Mouse (Mus musculus): ENCODE results near the gene Phc2. TPM values are rescaled to one million over a fixed set of nuclear protein-coding genes. Genes with fewer than 3 reads are reported as not detected.

Gene Phc2
- polyA plus RNA-seq, 1 experiment, result 44.6 TPM

GRCm38 (mm10) chr4:128684108-128684507 is 29.6 kb downstream of the Phc2 start:
- TF ChIP-seq POLR2A (IDR thresholded peaks at IDR 0.05; ENCODE audit: control insufficient read depth, low read depth, low read length), result no peak
- TF ChIP-seq CTCF (IDR thresholded peaks at IDR 0.05; ENCODE audit: control insufficient read depth, insufficient read depth, insufficient replicate concordance, low read depth, low read length), result no peak
- peaks cover 8% of the 10 kb centered on the region for H3K4me1 ChIP-seq (ENCODE audit: control insufficient read depth, insufficient read depth, low read length)
- no peaks in the 10 kb centered on the region for H3K27me3 ChIP-seq (ENCODE audit: control insufficient read depth, insufficient read depth, low read length)
- H3K4me3 ChIP-seq (ENCODE audit: control insufficient read depth, low read depth, low read length), result no peak overlapping the region
- H3K27ac ChIP-seq (ENCODE audit: control insufficient read depth, insufficient read depth, low read depth, low read length), result no peak overlapping the region
- H3K36me3 ChIP-seq (ENCODE audit: control insufficient read depth, insufficient read depth, low read length), result no peaks in the 10 kb centered on the region

DNA sequence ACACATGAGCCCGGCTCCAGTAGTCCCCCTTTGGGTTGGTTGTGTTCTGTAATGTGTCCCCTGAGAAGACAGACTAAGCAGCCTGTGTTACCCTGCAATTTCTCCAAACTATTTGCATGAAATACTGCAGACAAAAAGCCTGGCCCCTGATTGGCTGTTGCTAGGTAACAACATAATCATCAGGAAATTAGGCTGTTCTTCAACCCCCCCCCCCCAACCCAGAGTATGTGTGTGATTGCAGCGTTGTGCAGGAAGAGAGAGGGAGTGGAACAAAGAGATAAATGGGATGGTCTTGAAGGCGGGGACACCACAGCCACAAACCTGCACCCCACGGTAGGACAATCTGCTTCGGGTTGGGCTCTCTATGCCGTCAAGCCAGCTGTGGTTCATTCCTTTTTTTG is 34.0 kb downstream of the Phc2 start:
- Histone ChIP-seq H3K27ac (ENCODE audit: control insufficient read depth, insufficient read depth, low read depth, low read length) (no peak overlapping the region), H3K4me1 (ENCODE audit: control insufficient read depth, insufficient read depth, low read length) (no peaks in the 10 kb centered on the region), H3K36me3 (ENCODE audit: control insufficient read depth, insufficient read depth, low read length) (no peaks in the 10 kb centered on the region), H3K27me3 (ENCODE audit: control insufficient read depth, insufficient read depth, low read length) (no peaks in the 10 kb centered on the region), H3K4me3 (ENCODE audit: control insufficient read depth, low read depth, low read length) (no peak overlapping the region)
- TF ChIP-seq POLR2A (IDR thresholded peaks at IDR 0.05; ENCODE audit: control insufficient read depth, low read depth, low read length) (no peak), CTCF (IDR thresholded peaks at IDR 0.05; ENCODE audit: control insufficient read depth, insufficient read depth, insufficient replicate concordance, low read depth, low read length) (no peak)

DNA sequence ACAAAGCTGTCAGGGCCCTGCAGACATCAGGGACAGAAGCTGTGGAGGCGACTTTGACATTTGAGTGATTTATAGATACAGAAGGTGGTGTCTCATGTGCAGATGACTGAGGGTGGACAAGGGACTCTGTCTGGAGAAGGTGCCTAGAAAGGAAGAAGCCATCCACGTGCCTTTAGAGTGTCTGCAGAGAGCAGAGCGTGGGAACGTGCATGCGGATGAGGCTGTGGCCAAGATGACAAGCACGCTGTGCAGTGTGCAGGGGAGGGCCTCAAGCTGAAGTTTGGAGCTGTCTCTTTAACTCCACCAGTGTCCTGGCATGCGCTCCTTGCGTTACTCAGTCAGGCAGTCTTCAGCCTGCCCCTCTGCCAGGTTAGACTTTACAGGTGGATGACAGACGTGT is 34.5 kb downstream of the Phc2 start:
- Histone ChIP-seq H3K4me3 (ENCODE audit: control insufficient read depth, low read depth, low read length) (no peak overlapping the region), H3K27ac (ENCODE audit: control insufficient read depth, insufficient read depth, low read depth, low read length) (no peak overlapping the region), H3K27me3 (ENCODE audit: control insufficient read depth, insufficient read depth, low read length) (no peaks in the 10 kb centered on the region), H3K4me1 (ENCODE audit: control insufficient read depth, insufficient read depth, low read length) (no peaks in the 10 kb centered on the region), H3K36me3 (ENCODE audit: control insufficient read depth, insufficient read depth, low read length) (no peaks in the 10 kb centered on the region)
- TF ChIP-seq CTCF (IDR thresholded peaks at IDR 0.05; ENCODE audit: control insufficient read depth, insufficient read depth, insufficient replicate concordance, low read depth, low read length) (no peak), POLR2A (IDR thresholded peaks at IDR 0.05; ENCODE audit: control insufficient read depth, low read depth, low read length) (no peak)

GRCm38 (mm10) chr4:128689739-128690304 is 35.3 kb downstream of the Phc2 start:
- H3K27me3 ChIP-seq (ENCODE audit: control insufficient read depth, insufficient read depth, low read length), result no peaks in the 10 kb centered on the region
- no peak for TF ChIP-seq CTCF (IDR thresholded peaks at IDR 0.05; ENCODE audit: control insufficient read depth, insufficient read depth, insufficient replicate concordance, low read depth, low read length)
- TF ChIP-seq POLR2A (IDR thresholded peaks at IDR 0.05; ENCODE audit: control insufficient read depth, low read depth, low read length), result no peak
- H3K4me1 ChIP-seq (ENCODE audit: control insufficient read depth, insufficient read depth, low read length), result no peaks in the 10 kb centered on the region
- H3K27ac ChIP-seq (ENCODE audit: control insufficient read depth, insufficient read depth, low read depth, low read length), result no peak overlapping the region
- no peak overlapping the region for H3K4me3 ChIP-seq (ENCODE audit: control insufficient read depth, low read depth, low read length)
- H3K36me3 ChIP-seq (ENCODE audit: control insufficient read depth, insufficient read depth, low read length), result no peaks in the 10 kb centered on the region

- Histone ChIP-seq H3K4me3 (ENCODE audit: control insufficient read depth, low read depth, low read length) (no peak overlapping the region), H3K27me3 (ENCODE audit: control insufficient read depth, insufficient read depth, low read length) (no peaks in the 10 kb centered on the region), H3K36me3 (ENCODE audit: control insufficient read depth, insufficient read depth, low read length) (no peaks in the 10 kb centered on the region), H3K27ac (ENCODE audit: control insufficient read depth, insufficient read depth, low read depth, low read length) (no peak overlapping the region), H3K4me1 (ENCODE audit: control insufficient read depth, insufficient read depth, low read length) (no peaks in the 10 kb centered on the region)
- TF ChIP-seq CTCF (IDR thresholded peaks at IDR 0.05; ENCODE audit: control insufficient read depth, insufficient read depth, insufficient replicate concordance, low read depth, low read length), result no peak
- no peak for TF ChIP-seq POLR2A (IDR thresholded peaks at IDR 0.05; ENCODE audit: control insufficient read depth, low read depth, low read length)
Measured at GRCm38 (mm10) chr4:128691195-128691594, 36.7 kb downstream of the Phc2 start.

- Histone ChIP-seq H3K27ac (ENCODE audit: control insufficient read depth, insufficient read depth, low read depth, low read length) (no peak overlapping the region), H3K4me1 (ENCODE audit: control insufficient read depth, insufficient read depth, low read length) (no peaks in the 10 kb centered on the region), H3K4me3 (ENCODE audit: control insufficient read depth, low read depth, low read length) (no peak overlapping the region), H3K27me3 (ENCODE audit: control insufficient read depth, insufficient read depth, low read length) (no peaks in the 10 kb centered on the region), H3K36me3 (ENCODE audit: control insufficient read depth, insufficient read depth, low read length) (no peaks in the 10 kb centered on the region)
- no peak for TF ChIP-seq POLR2A (IDR thresholded peaks at IDR 0.05; ENCODE audit: control insufficient read depth, low read depth, low read length)
Measured at GRCm38 (mm10) chr4:128692149-128692925, 37.8 kb downstream of the Phc2 start.

DNA sequence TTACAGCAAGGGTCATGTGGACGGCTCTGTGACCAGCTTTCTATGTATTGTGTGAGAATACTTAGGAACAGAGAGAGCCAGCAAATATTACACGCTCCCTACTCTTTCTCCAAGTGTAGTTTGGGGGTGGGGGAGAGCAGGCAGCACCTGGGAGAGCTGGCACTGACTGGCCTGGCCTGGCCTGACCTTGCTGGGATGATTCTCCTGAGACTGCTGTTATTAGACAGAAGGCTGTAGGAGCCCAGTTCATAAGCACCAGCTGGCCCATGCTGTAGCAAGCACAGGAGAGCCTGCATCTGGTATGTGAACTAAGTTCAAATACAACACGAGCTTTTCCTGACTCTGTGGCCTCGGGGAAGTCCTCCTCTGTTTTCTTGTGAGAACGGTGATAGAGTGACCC is 38.7 kb downstream of the Phc2 start:
- TF ChIP-seq POLR2A (IDR thresholded peaks at IDR 0.05; ENCODE audit: control insufficient read depth, low read depth, low read length) (no peak), CTCF (IDR thresholded peaks at IDR 0.05; ENCODE audit: control insufficient read depth, insufficient read depth, insufficient replicate concordance, low read depth, low read length) (no peak)
- Histone ChIP-seq H3K4me3 (ENCODE audit: control insufficient read depth, low read depth, low read length) (no peak overlapping the region), H3K27ac (ENCODE audit: control insufficient read depth, insufficient read depth, low read depth, low read length) (no peak overlapping the region), H3K36me3 (ENCODE audit: control insufficient read depth, insufficient read depth, low read length) (no peaks in the 10 kb centered on the region), H3K4me1 (ENCODE audit: control insufficient read depth, insufficient read depth, low read length) (no peaks in the 10 kb centered on the region), H3K27me3 (ENCODE audit: control insufficient read depth, insufficient read depth, low read length) (no peaks in the 10 kb centered on the region)

All from testis, adult 2 months (tissue).